Mouse (Mus musculus): ENCODE measurements around the gene Slc38a6. TPM values are rescaled to one million over a fixed set of nuclear protein-coding genes. Genes with fewer than 3 reads are reported as not detected.
A peak's percentile ranks its signal among the peaks of the same experiment; 100 is the strongest.

Gene Slc38a6
- polyA plus RNA-seq, 1 experiment from 2014 or later = 6.2 TPM

GRCm38 (mm10) chr12:73383179-73383510 lies 96.6 kb downstream of the Slc38a6 start:
- 32% methylated on average over 5 of the region's 5 CpGs for WGBS
- no peaks in the 10 kb centered on the region for H3K9me3 ChIP-seq (replicated peaks; ENCODE audit: low read length)
- no peaks in the 10 kb centered on the region for H3K36me3 ChIP-seq (ENCODE audit: insufficient read depth, low read length)
- no peaks in the 10 kb centered on the region for H3K27me3 ChIP-seq (ENCODE audit: insufficient read depth, low read length)
- ATAC-seq (replicated peaks; ENCODE audit: low FRiP score, low read depth) (peak; percentile 80), DNase-seq (ENCODE audit: low spot score) (peak; percentile 58)
- H3K27ac ChIP-seq = peak overlapping the region; percentile 75
- no peak overlapping the region for H3K4me3 ChIP-seq (replicated peaks; ENCODE audit: low read depth, low read length)
- peaks cover 13% of the 10 kb centered on the region; the same call in 1 of the 2 replicates for H3K4me1 ChIP-seq (replicated peaks; ENCODE audit: insufficient read depth, low read length)
- TF ChIP-seq CTCF (IDR thresholded peaks at IDR 0.05; ENCODE audit: low read depth) = no peak
- no peak overlapping the region for H3K9ac ChIP-seq (ENCODE audit: low read depth, low read length)
- no peak overlapping the region for H3K4me2 ChIP-seq (ENCODE audit: low read length)

- Histone ChIP-seq H3K36me3 (ENCODE audit: insufficient read depth, low read length) (no peaks in the 10 kb centered on the region), H3K4me2 (ENCODE audit: low read length) (no peak overlapping the region), H3K27me3 (ENCODE audit: insufficient read depth, low read length) (no peaks in the 10 kb centered on the region), H3K9ac (ENCODE audit: low read depth, low read length) (no peak overlapping the region), H3K4me3 (replicated peaks; ENCODE audit: low read depth, low read length) (no peak overlapping the region), H3K27ac (peak overlapping the region; percentile 75; the same call in 1 of the 2 replicates), H3K4me1 (replicated peaks; ENCODE audit: insufficient read depth, low read length) (peaks cover 11% of the 10 kb centered on the region; the same call in 1 of the 2 replicates), H3K9me3 (replicated peaks; ENCODE audit: low read length) (no peaks in the 10 kb centered on the region)
- no peak for ATAC-seq (replicated peaks; ENCODE audit: low FRiP score, low read depth)
- TF ChIP-seq CTCF (IDR thresholded peaks at IDR 0.05; ENCODE audit: low read depth) = no peak
- no peak for DNase-seq (ENCODE audit: low spot score)
- 86% methylated on average over 3 of the region's 3 CpGs for WGBS
Observed at GRCm38 (mm10) chr12:73383861-73384260, 97.3 kb downstream of the Slc38a6 start.

- H3K4me2 ChIP-seq (ENCODE audit: low read length) = no peak overlapping the region
- H3K9me3 ChIP-seq (replicated peaks; ENCODE audit: low read length) = no peaks in the 10 kb centered on the region
- no peak for ATAC-seq (replicated peaks; ENCODE audit: low FRiP score, low read depth)
- no peak for DNase-seq (ENCODE audit: low spot score)
- H3K27me3 ChIP-seq (ENCODE audit: insufficient read depth, low read length) = no peaks in the 10 kb centered on the region
- no peak overlapping the region for H3K27ac ChIP-seq
- no peak overlapping the region for H3K4me3 ChIP-seq (replicated peaks; ENCODE audit: low read depth, low read length)
- H3K4me1 ChIP-seq (replicated peaks; ENCODE audit: insufficient read depth, low read length) = peaks cover 10% of the 10 kb centered on the region; the same call in 1 of the 2 replicates
- TF ChIP-seq CTCF (IDR thresholded peaks at IDR 0.05; ENCODE audit: low read depth) = no peak
- 46% methylated on average over 6 of the region's 6 CpGs for WGBS
- no peak overlapping the region for H3K9ac ChIP-seq (ENCODE audit: low read depth, low read length)
- H3K36me3 ChIP-seq (ENCODE audit: insufficient read depth, low read length) = no peaks in the 10 kb centered on the region
Observed at GRCm38 (mm10) chr12:73384747-73385146, 98.2 kb downstream of the Slc38a6 start.

GRCm38 (mm10) chr12:73392507-73392906 lies 105.9 kb downstream of the Slc38a6 start:
- no peak for DNase-seq (ENCODE audit: low spot score)
- no peak for ATAC-seq (replicated peaks; ENCODE audit: low FRiP score, low read depth)
- Histone ChIP-seq H3K27ac (no peak overlapping the region), H3K36me3 (ENCODE audit: insufficient read depth, low read length) (no peaks in the 10 kb centered on the region), H3K4me3 (replicated peaks; ENCODE audit: low read depth, low read length) (no peak overlapping the region), H3K9me3 (replicated peaks; ENCODE audit: low read length) (no peaks in the 10 kb centered on the region), H3K4me1 (replicated peaks; ENCODE audit: insufficient read depth, low read length) (no peaks in the 10 kb centered on the region), H3K27me3 (ENCODE audit: insufficient read depth, low read length) (no peaks in the 10 kb centered on the region), H3K4me2 (ENCODE audit: low read length) (no peak overlapping the region), H3K9ac (ENCODE audit: low read depth, low read length) (no peak overlapping the region)
- 86% methylated on average over 1 of the region's 1 CpGs for WGBS
- TF ChIP-seq CTCF (IDR thresholded peaks at IDR 0.05; ENCODE audit: low read depth) = no peak

- ATAC-seq (replicated peaks; ENCODE audit: low FRiP score, low read depth) = no peak
- DNase-seq (ENCODE audit: low spot score) = no peak
- no peak overlapping the region for H3K4me3 ChIP-seq (replicated peaks; ENCODE audit: low read depth, low read length)
Observed at GRCm38 (mm10) chr12:73393018-73393417, 106.4 kb downstream of the Slc38a6 start.

GRCm38 (mm10) chr12:73393881-73394291 lies 107.3 kb downstream of the Slc38a6 start:
- TF ChIP-seq CTCF (IDR thresholded peaks at IDR 0.05; ENCODE audit: low read depth) = no peak

More at GRCm38 (mm10) chr12:73393018-73393417, 106.4 kb downstream of the Slc38a6 start:
- no peak overlapping the region for H3K27ac ChIP-seq
- H3K9me3 ChIP-seq (replicated peaks; ENCODE audit: low read length) = no peaks in the 10 kb centered on the region
- no peaks in the 10 kb centered on the region for H3K4me1 ChIP-seq (replicated peaks; ENCODE audit: insufficient read depth, low read length)
- no peak overlapping the region for H3K4me2 ChIP-seq (ENCODE audit: low read length)
- H3K27me3 ChIP-seq (ENCODE audit: insufficient read depth, low read length) = no peaks in the 10 kb centered on the region
- TF ChIP-seq CTCF (IDR thresholded peaks at IDR 0.05; ENCODE audit: low read depth) = no peak
- H3K36me3 ChIP-seq (ENCODE audit: insufficient read depth, low read length) = no peaks in the 10 kb centered on the region
- no peak overlapping the region for H3K9ac ChIP-seq (ENCODE audit: low read depth, low read length)

GRCm38 (mm10) chr12:73394571-73394970 lies 108.0 kb downstream of the Slc38a6 start:
- 95% methylated on average over 5 of the region's 5 CpGs for WGBS
- Histone ChIP-seq H3K4me2 (ENCODE audit: low read length) (no peak overlapping the region), H3K27ac (no peak overlapping the region), H3K4me3 (replicated peaks; ENCODE audit: low read depth, low read length) (no peak overlapping the region), H3K9ac (ENCODE audit: low read depth, low read length) (no peak overlapping the region), H3K4me1 (replicated peaks; ENCODE audit: insufficient read depth, low read length) (no peaks in the 10 kb centered on the region), H3K9me3 (replicated peaks; ENCODE audit: low read length) (no peaks in the 10 kb centered on the region), H3K27me3 (ENCODE audit: insufficient read depth, low read length) (no peaks in the 10 kb centered on the region), H3K36me3 (ENCODE audit: insufficient read depth, low read length) (no peaks in the 10 kb centered on the region)
- no peak for DNase-seq (ENCODE audit: low spot score)
- TF ChIP-seq CTCF (IDR thresholded peaks at IDR 0.05; ENCODE audit: low read depth) = no peak
- ATAC-seq (replicated peaks; ENCODE audit: low FRiP score, low read depth) = no peak

More at GRCm38 (mm10) chr12:73393881-73394291, 107.3 kb downstream of the Slc38a6 start:
- Histone ChIP-seq H3K4me3 (replicated peaks; ENCODE audit: low read depth, low read length) (no peak overlapping the region), H3K27ac (no peak overlapping the region), H3K4me2 (ENCODE audit: low read length) (no peak overlapping the region), H3K4me1 (replicated peaks; ENCODE audit: insufficient read depth, low read length) (no peaks in the 10 kb centered on the region), H3K36me3 (ENCODE audit: insufficient read depth, low read length) (no peaks in the 10 kb centered on the region), H3K9ac (ENCODE audit: low read depth, low read length) (0 out of 2 replicates have a peak overlapping the region, but pooled peaks have one; percentile 9), H3K27me3 (ENCODE audit: insufficient read depth, low read length) (no peaks in the 10 kb centered on the region), H3K9me3 (replicated peaks; ENCODE audit: low read length) (no peaks in the 10 kb centered on the region)
- no peak for ATAC-seq (replicated peaks; ENCODE audit: low FRiP score, low read depth)
- WGBS = 13% methylated on average over 6 of the region's 6 CpGs
- peak; percentile 27 for DNase-seq (ENCODE audit: low spot score)

All from kidney, postnatal 0 days (tissue).